Mouse (Mus musculus) stomach, embryonic 16.5 days (tissue): ENCODE measurements at regions not wholly inside any gene's neighbourhood (a gene's known extent, or its start where the extent isn't known, plus 50 kb on each side); places are given as distances from the start of the nearest gene placed in this dataset.

Experiments
- ATAC-seq: fragments of 200-750 bp; cut with Nextera tagmentation; 2 replicates; pipeline ENCODE4 v1.8.0; 2017; ENCODE audit warnings: moderate number of reproducible peaks, moderate TSS enrichment; ENCODE audit not compliant: insufficient read depth, low FRiP score
- H3K27ac ChIP-seq: fragments of 300-500 bp; sonication (generic); 2 replicates; pipeline ENCODE4 v1.5.1; 2014; ENCODE audit warnings: low read length
- H3K27me3 ChIP-seq: fragments of 300-500 bp; sonication (generic); 2 replicates; pipeline ENCODE4 v1.6.1; 2014; ENCODE audit warnings: low read length, control low read depth, mixed read lengths; ENCODE audit not compliant: control insufficient read depth, insufficient read depth
- H3K36me3 ChIP-seq: fragments of 300-500 bp; sonication (generic); 2 replicates; pipeline ENCODE4 v1.6.1; 2014; ENCODE audit warnings: low read length; ENCODE audit not compliant: control insufficient read depth, insufficient read depth
- H3K4me1 ChIP-seq: fragments of 300-500 bp; sonication (generic); 2 replicates; pipeline ENCODE4 v1.6.1; 2014; ENCODE audit warnings: low read length, control low read depth, mixed read lengths; ENCODE audit not compliant: control insufficient read depth, insufficient read depth
- H3K4me2 ChIP-seq: fragments of 300-500 bp; sonication (generic); 2 replicates; pipeline ENCODE4 v1.6.1; 2014; ENCODE audit warnings: low read depth, low read length, mixed read lengths
- H3K4me3 ChIP-seq: fragments of 300-500 bp; sonication (generic); replicated peaks from 2 replicates; pipeline ENCODE4 v1.5.1; 2014; ENCODE audit warnings: mild to moderate bottlenecking, low read length
- H3K9ac ChIP-seq: fragments of 300-500 bp; sonication (generic); 2 replicates; pipeline ENCODE4 v1.6.1; 2014; ENCODE audit warnings: low read length
- H3K9me3 ChIP-seq: fragments of 300-500 bp; sonication (generic); replicated peaks from 2 replicates; pipeline ENCODE4 v1.6.1; 2016; ENCODE audit warnings: low read length, control low read depth; ENCODE audit not compliant: control insufficient read depth
- WGBS: fragments of 180-500 bp; shearing (Covaris S2); extraction: QIAGEN DNeasy Blood & Tissue Kit; methylation state at CpG from one replicate; pipeline ENCODE4 v1.1.7; 2014; 5-methylcytosine and 5-hydroxymethylcytosine counted together

DNA sequence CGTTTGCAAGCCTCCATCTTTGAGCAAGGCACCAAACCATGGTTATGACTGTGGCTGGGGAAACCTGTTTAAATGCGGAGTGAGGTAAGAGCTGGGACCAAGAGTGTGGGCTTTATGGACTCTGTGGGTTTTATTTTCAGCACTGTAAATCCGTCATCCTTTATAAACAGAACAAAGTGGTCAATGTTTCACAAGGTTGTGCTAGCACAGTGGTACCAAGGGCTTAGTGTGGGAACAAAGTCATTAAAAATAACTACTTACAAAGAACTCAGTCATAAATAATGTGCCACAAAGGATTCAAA is 51.2 kb upstream of the Emcn start:
- no peaks in the 10 kb centered on the region for H3K4me1 ChIP-seq
- H3K36me3 ChIP-seq, result no peaks in the 10 kb centered on the region
- no peak overlapping the region for H3K9ac ChIP-seq
- no peak for ATAC-seq
- no peaks in the 10 kb centered on the region for H3K27me3 ChIP-seq
- no peaks in the 10 kb centered on the region for H3K9me3 ChIP-seq
- no peak overlapping the region for H3K4me2 ChIP-seq
- no peak overlapping the region for H3K27ac ChIP-seq
- 52% methylated on average over 3 of the region's 3 CpGs for WGBS
- no peak overlapping the region for H3K4me3 ChIP-seq
